Mouse (Mus musculus): ENCODE results near the gene Fxyd5. TPM values are rescaled to one million over a fixed set of nuclear protein-coding genes. Genes with fewer than 3 reads are reported as not detected.
A peak's percentile ranks its signal among the peaks of the same experiment; 100 is the strongest.

The Fxyd5 gene
- polyA plus RNA-seq (2014; fragmentation: Nextera tagmentation; extraction: Ambion mirVana): 7.8 and 12.9 TPM in 2 replicates

DNA sequence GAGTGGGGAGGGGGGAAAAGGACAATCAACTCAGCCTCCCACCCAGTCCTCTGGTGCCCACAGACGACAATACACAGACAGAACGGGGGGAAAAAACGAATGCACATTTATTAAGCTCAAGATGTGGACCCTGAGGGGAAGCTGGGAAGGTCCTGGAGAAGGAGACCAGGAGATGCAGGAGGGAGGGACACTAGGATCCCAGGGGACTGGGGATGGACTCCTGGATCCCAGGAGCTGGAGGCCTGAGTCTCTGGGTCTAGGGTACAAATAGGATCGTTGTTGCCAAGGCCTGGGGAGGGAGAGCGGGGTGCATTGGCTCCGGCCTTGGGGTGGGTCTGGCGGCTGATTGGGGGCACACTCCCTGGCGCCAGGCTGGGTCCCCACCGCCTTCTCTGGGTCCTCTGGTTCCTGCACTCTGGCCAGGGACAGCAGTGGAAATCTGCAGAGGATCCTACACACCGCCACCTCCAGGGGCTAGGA lies at the start of gene Fxyd5:
Gene Fxyd5 (minus strand): TSS at position 51 of the 480 bp plus-strand sequence.
- H3K9ac ChIP-seq (replicated peaks; ENCODE audit: low read depth, low read length): no peak within 1 kb of the TSS
- H3K9me3 ChIP-seq (ENCODE audit: control insufficient read depth, low read length): no peaks in the 10 kb centered on the region
- no peak for ATAC-seq (ENCODE audit: low read depth)
- no peak within 1 kb of the TSS for H3K27ac ChIP-seq (ENCODE audit: low read depth, low read length)
- no peaks in the 10 kb centered on the region for H3K36me3 ChIP-seq (ENCODE audit: control insufficient read depth, insufficient read depth, low read length)
- no peak within 1 kb of the TSS for H3K4me3 ChIP-seq (ENCODE audit: low read depth, low read length)
- H3K27me3 ChIP-seq (ENCODE audit: control insufficient read depth, insufficient read depth, low read length): peaks cover 13% of the 10 kb centered on the region
- H3K4me1 ChIP-seq (ENCODE audit: control insufficient read depth, insufficient read depth, low read length): no peaks in the 10 kb centered on the region
- 31% methylated on average over 10 of the region's 10 CpGs for WGBS
- H3K4me2 ChIP-seq (ENCODE audit: low read depth, low read length): peak within 1 kb of the TSS; percentile 25

DNA sequence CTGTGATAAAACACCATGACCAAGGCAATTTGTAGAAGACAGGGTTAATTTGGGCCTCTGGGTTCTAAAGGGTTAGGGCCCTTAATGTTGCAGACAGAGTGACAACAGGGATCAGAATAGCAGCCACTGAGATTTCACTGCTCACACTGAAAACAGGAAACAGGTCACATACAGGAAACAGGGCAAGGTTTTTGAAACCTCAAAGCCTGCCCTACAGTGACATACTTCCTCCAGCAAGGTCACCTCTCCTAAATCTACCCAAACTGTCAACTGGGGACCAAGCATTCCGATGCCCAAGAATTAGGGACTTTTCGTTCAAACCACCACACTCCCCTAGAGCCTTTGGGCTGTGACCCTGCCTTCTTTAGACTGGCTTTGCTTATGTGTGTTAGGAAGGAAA lies 47.4 kb upstream of the Fxyd5 start:
- no peak overlapping the region for H3K9ac ChIP-seq (replicated peaks; ENCODE audit: low read depth, low read length)
- no peak overlapping the region for H3K4me2 ChIP-seq (ENCODE audit: low read depth, low read length)
- no peak for ATAC-seq (ENCODE audit: low read depth)
- H3K4me3 ChIP-seq (ENCODE audit: low read depth, low read length): no peak overlapping the region
- no peaks in the 10 kb centered on the region for H3K36me3 ChIP-seq (ENCODE audit: control insufficient read depth, insufficient read depth, low read length)
- H3K4me1 ChIP-seq (ENCODE audit: control insufficient read depth, insufficient read depth, low read length): 0 out of 2 replicates have a peak, but pooled peaks cover 3% of the 10 kb centered on the region
- no peaks in the 10 kb centered on the region for H3K27me3 ChIP-seq (ENCODE audit: control insufficient read depth, insufficient read depth, low read length)
- H3K9me3 ChIP-seq (ENCODE audit: control insufficient read depth, low read length): no peaks in the 10 kb centered on the region
- 98% methylated on average over 2 of the region's 2 CpGs for WGBS
- H3K27ac ChIP-seq (ENCODE audit: low read depth, low read length): no peak overlapping the region

DNA sequence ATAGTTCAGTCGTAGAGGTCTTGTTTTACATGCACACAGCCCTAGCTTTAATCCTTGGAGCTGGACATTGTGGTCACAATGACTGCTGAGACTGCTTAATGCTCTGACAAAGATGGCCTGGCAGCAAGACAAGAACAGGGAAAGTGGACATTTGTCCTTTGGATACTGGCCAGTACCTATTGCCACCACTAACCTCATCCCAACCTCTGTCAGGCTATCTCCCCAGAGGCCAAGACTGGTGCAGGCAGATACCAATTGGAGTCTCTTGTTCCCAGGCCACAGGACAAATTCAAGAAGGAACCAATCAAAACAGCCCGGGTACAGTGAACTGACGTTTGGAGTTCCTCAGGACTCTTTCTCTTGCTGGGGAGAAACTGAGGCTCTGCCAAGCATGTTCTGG lies 45.9 kb upstream of the Fxyd5 start:
- Histone ChIP-seq H3K4me3 (ENCODE audit: low read depth, low read length) (no peak overlapping the region), H3K9me3 (ENCODE audit: control insufficient read depth, low read length) (no peaks in the 10 kb centered on the region), H3K4me1 (ENCODE audit: control insufficient read depth, insufficient read depth, low read length) (0 out of 2 replicates have a peak, but pooled peaks cover 3% of the 10 kb centered on the region), H3K27ac (ENCODE audit: low read depth, low read length) (no peak overlapping the region), H3K9ac (replicated peaks; ENCODE audit: low read depth, low read length) (no peak overlapping the region), H3K36me3 (ENCODE audit: control insufficient read depth, insufficient read depth, low read length) (no peaks in the 10 kb centered on the region), H3K4me2 (ENCODE audit: low read depth, low read length) (no peak overlapping the region), H3K27me3 (ENCODE audit: control insufficient read depth, insufficient read depth, low read length) (no peaks in the 10 kb centered on the region)
- WGBS: 81% methylated on average over 3 of the region's 3 CpGs
- ATAC-seq (ENCODE audit: low read depth): no peak

DNA sequence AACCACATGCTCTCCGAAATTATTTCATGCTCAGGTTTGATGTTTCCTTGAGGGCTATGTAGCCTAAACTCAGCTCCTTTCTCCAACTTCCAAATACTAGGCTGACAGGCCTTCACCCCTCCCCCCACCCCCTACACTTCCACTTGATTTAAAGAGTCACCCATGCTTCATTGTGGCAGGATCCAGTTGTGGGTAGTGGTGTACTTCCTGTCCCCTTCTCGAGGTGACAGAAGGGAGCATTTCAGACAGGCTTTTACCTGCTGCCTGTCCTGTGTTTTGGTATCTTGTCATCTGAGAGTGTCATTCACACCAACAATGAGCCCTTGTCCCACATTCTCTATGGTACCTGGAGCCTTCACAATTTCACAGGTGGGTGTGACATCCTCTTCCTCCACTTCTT lies 45.0 kb upstream of the Fxyd5 start:
- Histone ChIP-seq H3K4me2 (ENCODE audit: low read depth, low read length) (no peak overlapping the region), H3K4me3 (ENCODE audit: low read depth, low read length) (no peak overlapping the region), H3K27me3 (ENCODE audit: control insufficient read depth, insufficient read depth, low read length) (no peaks in the 10 kb centered on the region), H3K9ac (replicated peaks; ENCODE audit: low read depth, low read length) (no peak overlapping the region), H3K27ac (ENCODE audit: low read depth, low read length) (no peak overlapping the region), H3K9me3 (ENCODE audit: control insufficient read depth, low read length) (no peaks in the 10 kb centered on the region), H3K4me1 (ENCODE audit: control insufficient read depth, insufficient read depth, low read length) (0 out of 2 replicates have a peak, but pooled peaks cover 3% of the 10 kb centered on the region), H3K36me3 (ENCODE audit: control insufficient read depth, insufficient read depth, low read length) (no peaks in the 10 kb centered on the region)
- WGBS: 67% methylated on average over 2 of the region's 2 CpGs
- ATAC-seq (ENCODE audit: low read depth): no peak

DNA sequence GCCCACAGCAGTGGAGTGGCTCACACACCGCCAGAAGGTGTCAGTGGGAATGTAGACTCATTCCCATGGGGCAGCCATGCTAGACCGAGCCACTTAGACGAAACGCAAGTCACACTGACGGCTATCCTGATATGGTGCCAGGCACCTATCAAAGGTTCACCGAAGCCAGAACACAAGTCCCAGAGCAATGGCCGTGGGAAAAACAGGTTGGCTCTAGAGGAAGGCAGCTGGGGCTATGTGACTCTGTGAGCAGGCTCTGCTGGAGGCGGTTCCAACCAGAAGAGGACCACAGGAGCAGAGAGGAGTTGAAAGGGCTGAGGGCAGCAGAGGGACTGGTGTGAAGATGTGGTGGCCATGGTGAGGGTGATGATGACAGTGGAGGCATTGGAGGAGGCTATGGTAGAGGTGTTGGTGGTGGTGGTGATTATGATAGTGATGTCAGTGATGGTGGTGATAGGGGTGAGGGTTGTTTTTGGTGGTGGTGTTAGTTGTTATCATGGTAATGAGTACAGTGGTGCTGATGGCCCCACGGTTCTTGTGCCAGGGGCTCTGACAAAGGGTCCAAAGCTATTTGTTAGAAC lies 44.0 kb upstream of the Fxyd5 start:
- Histone ChIP-seq H3K4me2 (ENCODE audit: low read depth, low read length) (no peak overlapping the region), H3K9ac (replicated peaks; ENCODE audit: low read depth, low read length) (no peak overlapping the region), H3K27me3 (ENCODE audit: control insufficient read depth, insufficient read depth, low read length) (no peaks in the 10 kb centered on the region), H3K9me3 (ENCODE audit: control insufficient read depth, low read length) (no peaks in the 10 kb centered on the region), H3K36me3 (ENCODE audit: control insufficient read depth, insufficient read depth, low read length) (no peaks in the 10 kb centered on the region), H3K4me1 (ENCODE audit: control insufficient read depth, insufficient read depth, low read length) (0 out of 2 replicates have a peak, but pooled peaks cover 3% of the 10 kb centered on the region), H3K27ac (ENCODE audit: low read depth, low read length) (no peak overlapping the region), H3K4me3 (ENCODE audit: low read depth, low read length) (no peak overlapping the region)
- WGBS: 88% methylated on average over 9 of the region's 9 CpGs
- ATAC-seq (ENCODE audit: low read depth): no peak

DNA sequence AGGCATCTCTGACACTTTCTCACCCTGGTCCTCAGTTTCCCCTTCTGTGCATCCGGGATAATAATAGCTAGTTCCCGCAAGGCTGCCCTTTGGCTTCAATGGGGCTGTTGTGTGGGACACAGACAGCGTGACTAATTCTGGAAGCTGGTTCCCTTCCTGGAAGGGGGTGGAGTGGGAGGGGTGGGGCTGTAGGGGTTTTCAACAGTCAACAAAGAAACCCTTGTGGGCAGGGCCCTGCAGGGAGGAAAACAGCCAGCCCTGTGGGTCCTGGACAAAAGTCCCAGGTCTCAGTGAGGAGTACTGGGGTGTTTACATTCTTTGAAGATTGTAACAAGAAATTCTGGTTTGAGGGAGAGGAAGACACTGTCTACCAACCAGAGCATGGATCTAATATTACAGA lies 42.9 kb upstream of the Fxyd5 start:
- ATAC-seq (ENCODE audit: low read depth): no peak
- 18% methylated on average over 3 of the region's 3 CpGs for WGBS
- H3K9ac ChIP-seq (replicated peaks; ENCODE audit: low read depth, low read length): no peak overlapping the region
- no peaks in the 10 kb centered on the region for H3K27me3 ChIP-seq (ENCODE audit: control insufficient read depth, insufficient read depth, low read length)
- no peak overlapping the region for H3K4me2 ChIP-seq (ENCODE audit: low read depth, low read length)
- H3K27ac ChIP-seq (ENCODE audit: low read depth, low read length): no peak overlapping the region
- H3K4me3 ChIP-seq (ENCODE audit: low read depth, low read length): no peak overlapping the region
- H3K4me1 ChIP-seq (ENCODE audit: control insufficient read depth, insufficient read depth, low read length): 0 out of 2 replicates have a peak, but pooled peaks cover 3% of the 10 kb centered on the region
- H3K36me3 ChIP-seq (ENCODE audit: control insufficient read depth, insufficient read depth, low read length): no peaks in the 10 kb centered on the region
- H3K9me3 ChIP-seq (ENCODE audit: control insufficient read depth, low read length): no peaks in the 10 kb centered on the region

- Histone ChIP-seq H3K4me1 (ENCODE audit: control insufficient read depth, insufficient read depth, low read length) (0 out of 2 replicates have a peak, but pooled peaks cover 3% of the 10 kb centered on the region), H3K4me2 (ENCODE audit: low read depth, low read length) (no peak overlapping the region), H3K36me3 (ENCODE audit: control insufficient read depth, insufficient read depth, low read length) (no peaks in the 10 kb centered on the region), H3K27ac (ENCODE audit: low read depth, low read length) (no peak overlapping the region), H3K9ac (replicated peaks; ENCODE audit: low read depth, low read length) (no peak overlapping the region), H3K27me3 (ENCODE audit: control insufficient read depth, insufficient read depth, low read length) (no peaks in the 10 kb centered on the region), H3K9me3 (ENCODE audit: control insufficient read depth, low read length) (no peaks in the 10 kb centered on the region), H3K4me3 (ENCODE audit: low read depth, low read length) (no peak overlapping the region)
- ATAC-seq (ENCODE audit: low read depth): no peak
- WGBS: 56% methylated on average over 9 of the region's 9 CpGs
Observed at GRCm38 (mm10) chr7:31084140-31084539, 41.9 kb upstream of the Fxyd5 start.

GRCm38 (mm10) chr7:31082831-31083588 lies 40.7 kb upstream of the Fxyd5 start:
- 0 out of 2 replicates have a peak, but pooled peaks have one; percentile 29 for ATAC-seq (ENCODE audit: low read depth)
- Histone ChIP-seq H3K9me3 (ENCODE audit: control insufficient read depth, low read length) (no peaks in the 10 kb centered on the region), H3K27ac (ENCODE audit: low read depth, low read length) (no peak overlapping the region), H3K4me2 (ENCODE audit: low read depth, low read length) (no peak overlapping the region), H3K4me1 (ENCODE audit: control insufficient read depth, insufficient read depth, low read length) (0 out of 2 replicates have a peak, but pooled peaks cover 3% of the 10 kb centered on the region), H3K27me3 (ENCODE audit: control insufficient read depth, insufficient read depth, low read length) (no peaks in the 10 kb centered on the region), H3K36me3 (ENCODE audit: control insufficient read depth, insufficient read depth, low read length) (no peaks in the 10 kb centered on the region), H3K9ac (replicated peaks; ENCODE audit: low read depth, low read length) (no peak overlapping the region), H3K4me3 (ENCODE audit: low read depth, low read length) (no peak overlapping the region)
- WGBS: 73% methylated on average over 14 of the region's 14 CpGs

DNA sequence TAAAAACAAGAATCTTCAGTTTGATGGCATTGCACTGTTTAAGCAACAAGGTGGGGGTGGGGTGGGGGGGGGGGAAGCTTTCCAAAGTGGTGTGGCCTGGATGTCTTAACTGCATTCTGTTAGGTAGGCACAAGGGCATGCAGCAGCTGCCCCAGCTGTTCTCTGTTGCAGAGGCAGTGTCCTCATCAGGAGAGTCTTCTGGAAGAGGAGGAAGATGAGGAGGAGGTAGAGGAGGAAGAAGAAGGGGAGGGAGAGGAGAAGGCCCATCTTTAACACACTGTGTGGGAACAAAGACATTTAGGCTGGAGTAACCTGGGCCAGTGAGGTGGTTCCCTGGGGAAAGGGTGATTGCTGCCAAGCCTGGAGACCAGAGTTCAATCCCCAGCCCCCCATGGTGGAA lies 39.8 kb upstream of the Fxyd5 start:
- ATAC-seq (ENCODE audit: low read depth): no peak
- H3K4me3 ChIP-seq (ENCODE audit: low read depth, low read length): no peak overlapping the region
- H3K27me3 ChIP-seq (ENCODE audit: control insufficient read depth, insufficient read depth, low read length): no peaks in the 10 kb centered on the region

More for the DNA sequence above, 39.8 kb upstream of the Fxyd5 start:
- no peak overlapping the region for H3K27ac ChIP-seq (ENCODE audit: low read depth, low read length)
- H3K36me3 ChIP-seq (ENCODE audit: control insufficient read depth, insufficient read depth, low read length): no peaks in the 10 kb centered on the region
- 0 out of 2 replicates have a peak, but pooled peaks cover 3% of the 10 kb centered on the region for H3K4me1 ChIP-seq (ENCODE audit: control insufficient read depth, insufficient read depth, low read length)
- no peak overlapping the region for H3K4me2 ChIP-seq (ENCODE audit: low read depth, low read length)
- H3K9me3 ChIP-seq (ENCODE audit: control insufficient read depth, low read length): no peaks in the 10 kb centered on the region
- no peak overlapping the region for H3K9ac ChIP-seq (replicated peaks; ENCODE audit: low read depth, low read length)
